Mouse (Mus musculus): ENCODE results near the gene Tubg1. TPM values are rescaled to one million over a fixed set of nuclear protein-coding genes. Genes with fewer than 3 reads are reported as not detected.

The Tubg1 gene
- 145 and 158 TPM in 2 replicates for polyA plus RNA-seq (2016; fragmentation: Nextera tagmentation; extraction: Ambion mirVana)

- H3K27ac ChIP-seq, result peak within 1 kb of the TSS; percentile 89
- under 1% methylated on average over 61 of the region's 61 CpGs for WGBS
- H3K27me3 ChIP-seq (ENCODE audit: low read depth, poor library complexity, severe bottlenecking), result no peaks in the 10 kb centered on the region
- no peaks in the 10 kb centered on the region for H3K9me3 ChIP-seq (replicated peaks)
- H3K4me3 ChIP-seq, result peak within 1 kb of the TSS; percentile 96
- peak; percentile 100 for DNase-seq (ENCODE audit: low spot score)
- H3K4me1 ChIP-seq, result peaks cover 31% of the 10 kb centered on the region
- H3K36me3 ChIP-seq, result peaks cover 59% of the 10 kb centered on the region
These were observed at the start of gene Tubg1, which contains the start of gene Retreg3 for GRCm38 (mm10) chr11:101119761-101120544. Gene Tubg1 (plus strand): TSS chr11:101119938. Gene Retreg3 (minus strand): TSS chr11:101119893.

GRCm38 (mm10) chr11:101070189-101070527, 49.6 kb upstream of the Tubg1 start:
- no peak for DNase-seq (ENCODE audit: low spot score)
- Histone ChIP-seq H3K36me3 (no peaks in the 10 kb centered on the region), H3K27me3 (ENCODE audit: low read depth, poor library complexity, severe bottlenecking) (peaks cover 53% of the 10 kb centered on the region), H3K4me3 (peak overlapping the region; percentile 70), H3K9me3 (replicated peaks) (no peaks in the 10 kb centered on the region), H3K4me1 (peaks cover 16% of the 10 kb centered on the region), H3K27ac (peak overlapping the region; percentile 84)
- under 1% methylated on average over 36 of the region's 36 CpGs for WGBS

- Histone ChIP-seq H3K4me1 (peaks cover 16% of the 10 kb centered on the region), H3K27me3 (ENCODE audit: low read depth, poor library complexity, severe bottlenecking) (peaks cover 56% of the 10 kb centered on the region), H3K27ac (no peak overlapping the region), H3K9me3 (replicated peaks) (no peaks in the 10 kb centered on the region), H3K4me3 (peak overlapping the region; percentile 70), H3K36me3 (no peaks in the 10 kb centered on the region)
- no peak for DNase-seq (ENCODE audit: low spot score)
- WGBS, result 77% methylated on average over 6 of the region's 6 CpGs
These were observed 48.8 kb upstream of the Tubg1 start for GRCm38 (mm10) chr11:101070987-101071386.

- no peaks in the 10 kb centered on the region for H3K36me3 ChIP-seq
- H3K27ac ChIP-seq, result no peak overlapping the region
- H3K4me3 ChIP-seq, result 0 out of 2 replicates have a peak overlapping the region, but pooled peaks have one; percentile 2
- WGBS, result 72% methylated on average over 14 of the region's 14 CpGs
- no peak for DNase-seq (ENCODE audit: low spot score)
- peaks cover 11% of the 10 kb centered on the region for H3K4me1 ChIP-seq
- peaks cover 62% of the 10 kb centered on the region for H3K27me3 ChIP-seq (ENCODE audit: low read depth, poor library complexity, severe bottlenecking)
- no peaks in the 10 kb centered on the region for H3K9me3 ChIP-seq (replicated peaks)
These were observed 47.8 kb upstream of the Tubg1 start for GRCm38 (mm10) chr11:101071810-101072428.

DNA sequence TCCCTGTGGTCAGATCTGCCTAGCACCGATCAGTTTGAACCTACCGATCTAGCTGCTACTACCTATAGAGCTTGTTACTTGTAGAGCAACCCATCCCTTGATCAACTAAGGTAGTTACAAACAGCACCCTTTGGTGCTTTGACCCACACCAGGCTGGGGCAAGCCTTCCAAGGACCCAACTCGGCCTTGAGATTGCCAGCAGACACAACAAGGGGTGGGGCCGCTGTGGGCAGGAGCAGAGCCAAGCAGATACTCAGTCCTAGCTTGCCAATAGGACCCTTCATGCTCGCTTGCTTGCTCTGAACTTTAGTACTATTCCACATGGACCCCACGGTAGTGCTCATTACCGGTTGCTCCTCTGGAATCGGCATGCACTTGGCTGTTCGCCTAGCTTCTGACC, 41.6 kb upstream of the Tubg1 start, which contains the start of gene Hsd17b1:
TSS of gene Hsd17b1 (plus strand) at position 291 of the 400 bp plus-strand sequence.
- no peak for DNase-seq (ENCODE audit: low spot score)
- Histone ChIP-seq H3K36me3 (no peaks in the 10 kb centered on the region), H3K4me1 (peaks cover 13% of the 10 kb centered on the region), H3K9me3 (replicated peaks) (no peaks in the 10 kb centered on the region), H3K4me3 (no peak within 1 kb of the TSS), H3K27ac (no peak within 1 kb of the TSS), H3K27me3 (ENCODE audit: low read depth, poor library complexity, severe bottlenecking) (peaks cover 67% of the 10 kb centered on the region)
- 67% methylated on average over 9 of the region's 9 CpGs for WGBS

- Histone ChIP-seq H3K9me3 (replicated peaks) (no peaks in the 10 kb centered on the region), H3K4me1 (peaks cover 22% of the 10 kb centered on the region), H3K36me3 (peaks cover 6% of the 10 kb centered on the region), H3K27me3 (ENCODE audit: low read depth, poor library complexity, severe bottlenecking) (peaks cover 62% of the 10 kb centered on the region), H3K4me3 (peak overlapping the region; percentile 28), H3K27ac (0 out of 2 replicates have a peak overlapping the region, but pooled peaks have one; percentile 19)
- WGBS, result 1% methylated on average over 27 of the region's 27 CpGs
- no peak for DNase-seq (ENCODE audit: low spot score)
These were observed 40.0 kb upstream of the Tubg1 start for GRCm38 (mm10) chr11:101079746-101080145.

DNA sequence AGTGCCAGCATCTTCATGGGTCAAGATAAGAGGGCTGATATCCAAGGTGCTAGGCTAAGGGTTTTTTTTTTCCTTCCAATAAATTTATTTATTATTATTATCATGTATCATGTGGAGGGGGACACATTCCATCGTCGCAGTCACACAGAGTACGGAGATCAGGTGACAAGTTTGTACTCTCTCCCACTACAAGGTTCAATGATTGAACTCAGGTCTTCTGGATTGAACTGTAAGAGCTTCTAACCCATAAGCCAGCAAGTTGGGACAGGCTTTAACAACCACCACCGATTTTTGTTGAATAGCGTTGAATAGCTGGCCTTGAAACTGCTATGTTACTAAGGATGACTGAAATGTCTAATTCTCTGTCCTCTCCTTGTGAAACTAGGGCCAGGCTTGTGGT, 39.3 kb upstream of the Tubg1 start:
- Histone ChIP-seq H3K27ac (no peak overlapping the region), H3K4me1 (peaks cover 22% of the 10 kb centered on the region), H3K9me3 (replicated peaks) (no peaks in the 10 kb centered on the region), H3K36me3 (peaks cover 13% of the 10 kb centered on the region), H3K27me3 (ENCODE audit: low read depth, poor library complexity, severe bottlenecking) (peaks cover 62% of the 10 kb centered on the region), H3K4me3 (no peak overlapping the region)
- DNase-seq (ENCODE audit: low spot score), result no peak
- WGBS, result 70% methylated on average over 5 of the region's 5 CpGs

GRCm38 (mm10) chr11:101081659-101082058, 38.1 kb upstream of the Tubg1 start:
- WGBS, result 8% methylated on average over 10 of the region's 10 CpGs
- Histone ChIP-seq H3K9me3 (replicated peaks) (no peaks in the 10 kb centered on the region), H3K27me3 (ENCODE audit: low read depth, poor library complexity, severe bottlenecking) (peaks cover 53% of the 10 kb centered on the region), H3K4me3 (peak overlapping the region; percentile 66), H3K4me1 (peaks cover 32% of the 10 kb centered on the region), H3K27ac (peak overlapping the region; percentile 53; the same call in 1 of the 2 replicates), H3K36me3 (peaks cover 22% of the 10 kb centered on the region)
- no peak for DNase-seq (ENCODE audit: low spot score)

DNA sequence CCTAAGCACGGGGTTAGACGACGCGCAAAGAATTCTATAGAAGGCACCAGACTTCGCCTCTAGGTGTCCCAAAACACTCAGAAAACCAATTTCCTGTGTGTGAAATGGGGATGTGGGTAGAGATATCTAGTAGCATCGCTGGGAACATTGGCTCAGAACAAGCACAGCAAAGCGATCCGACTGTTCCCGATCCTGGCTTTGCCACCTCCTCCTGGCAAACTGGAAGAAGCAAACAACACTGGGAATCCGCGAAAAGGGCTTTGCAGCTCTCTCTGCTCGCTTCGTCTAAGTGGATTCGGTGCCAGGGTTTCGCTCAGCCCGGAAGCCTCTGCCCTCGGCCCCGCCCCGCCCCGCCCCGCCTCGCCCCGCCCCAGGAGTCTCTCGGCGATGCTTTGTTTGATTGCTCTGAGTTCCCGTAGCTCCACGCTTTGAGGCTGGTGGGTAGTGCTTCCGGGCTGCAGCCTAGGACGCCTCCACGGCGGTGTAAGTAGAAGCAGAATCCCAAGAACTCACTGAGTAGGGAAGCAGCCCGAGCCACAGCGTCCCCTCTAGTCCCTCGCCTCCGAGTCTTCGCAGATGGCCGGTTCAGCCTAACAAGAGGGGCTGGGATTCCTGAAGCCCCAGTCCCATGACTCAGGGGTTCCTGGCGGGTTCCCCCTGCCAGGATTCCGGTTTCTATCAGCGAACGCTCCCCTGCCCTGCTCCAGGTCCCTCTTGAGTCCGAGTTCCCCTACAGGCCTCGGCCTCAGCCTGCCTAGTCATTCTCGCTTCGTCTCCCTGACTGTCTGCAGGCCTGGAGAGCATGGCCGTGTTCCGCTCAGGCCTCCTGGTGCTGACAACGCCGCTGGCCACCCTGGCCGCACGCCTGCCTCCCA, 37.3 kb upstream of the Tubg1 start, which contains the start of gene Coasy:
TSS of gene Coasy (plus strand) at position 358 of the 875 bp plus-strand sequence.
- peaks cover 45% of the 10 kb centered on the region for H3K27me3 ChIP-seq (ENCODE audit: low read depth, poor library complexity, severe bottlenecking)
- no peaks in the 10 kb centered on the region for H3K9me3 ChIP-seq (replicated peaks)
- peaks cover 36% of the 10 kb centered on the region for H3K4me1 ChIP-seq
- whole genome bisulfite sequencing, result under 1% methylated on average over 51 of the region's 51 CpGs
- H3K27ac ChIP-seq, result peak within 1 kb of the TSS; percentile 87
- H3K36me3 ChIP-seq, result peaks cover 22% of the 10 kb centered on the region
- H3K4me3 ChIP-seq, result peak within 1 kb of the TSS; percentile 66
- peak; percentile 95 for DNase-seq (ENCODE audit: low spot score)

DNA sequence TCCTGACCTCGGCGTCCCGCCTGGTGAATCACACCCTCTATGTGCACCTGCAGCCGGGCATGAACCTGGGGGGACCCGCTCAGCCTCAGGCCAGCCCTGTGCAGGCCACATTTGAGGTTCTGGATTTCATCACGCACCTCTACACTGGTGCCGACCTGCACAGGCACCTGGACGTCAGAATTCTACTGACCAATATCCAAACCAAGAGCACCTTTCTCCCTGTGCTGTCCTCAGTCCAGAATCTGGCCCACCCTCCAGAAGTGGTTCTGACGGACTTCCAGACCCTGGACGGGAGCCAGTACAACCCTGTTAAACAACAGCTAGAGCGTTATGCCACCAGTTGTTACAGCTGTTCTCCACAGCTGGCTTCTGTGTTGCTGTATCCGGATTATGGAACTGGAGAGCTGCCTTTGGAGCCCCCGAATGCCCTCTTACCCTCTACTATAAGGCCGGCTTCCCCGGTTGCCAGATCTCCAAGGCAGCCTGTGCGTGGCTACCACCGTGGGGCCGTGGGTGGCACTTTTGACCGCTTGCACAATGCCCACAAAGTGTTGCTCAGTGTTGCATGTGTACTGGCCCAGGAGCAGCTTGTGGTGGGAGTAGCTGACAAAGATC, 36.5 kb upstream of the Tubg1 start:
- WGBS, result 42% methylated on average over 19 of the region's 19 CpGs
- H3K4me1 ChIP-seq, result peaks cover 43% of the 10 kb centered on the region
- peaks cover 38% of the 10 kb centered on the region for H3K27me3 ChIP-seq (ENCODE audit: low read depth, poor library complexity, severe bottlenecking)
- DNase-seq (ENCODE audit: low spot score), result no peak
- peak overlapping the region; percentile 87 for H3K27ac ChIP-seq
- peak overlapping the region; percentile 66 for H3K4me3 ChIP-seq
- peaks cover 22% of the 10 kb centered on the region for H3K36me3 ChIP-seq
- H3K9me3 ChIP-seq (replicated peaks), result no peaks in the 10 kb centered on the region

DNA sequence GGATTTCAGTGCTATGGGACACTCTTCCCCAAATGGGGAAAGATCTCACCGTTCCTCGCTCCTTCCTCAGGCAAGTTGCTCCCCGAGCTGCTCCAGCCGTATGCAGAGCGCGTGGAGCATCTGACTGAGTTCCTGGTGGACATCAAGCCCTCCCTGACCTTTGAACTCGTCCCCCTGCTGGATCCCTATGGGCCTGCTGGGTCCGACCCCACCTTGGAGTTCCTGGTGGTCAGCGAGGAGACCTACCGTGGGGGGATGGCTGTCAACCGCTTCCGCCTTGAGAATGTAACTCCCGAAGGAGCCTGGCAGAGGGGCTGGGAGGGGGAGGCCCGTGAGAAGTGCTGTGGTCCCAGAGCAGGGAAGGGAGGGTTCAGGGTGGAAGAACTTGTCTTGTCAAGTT, 35.5 kb upstream of the Tubg1 start:
- no peak overlapping the region for H3K27ac ChIP-seq
- DNase-seq (ENCODE audit: low spot score), result no peak
- 83% methylated on average over 14 of the region's 14 CpGs for WGBS
- H3K36me3 ChIP-seq, result peaks cover 31% of the 10 kb centered on the region
- H3K27me3 ChIP-seq (ENCODE audit: low read depth, poor library complexity, severe bottlenecking), result peaks cover 27% of the 10 kb centered on the region
- no peaks in the 10 kb centered on the region for H3K9me3 ChIP-seq (replicated peaks)
- peaks cover 49% of the 10 kb centered on the region for H3K4me1 ChIP-seq
- no peak overlapping the region for H3K4me3 ChIP-seq

DNA sequence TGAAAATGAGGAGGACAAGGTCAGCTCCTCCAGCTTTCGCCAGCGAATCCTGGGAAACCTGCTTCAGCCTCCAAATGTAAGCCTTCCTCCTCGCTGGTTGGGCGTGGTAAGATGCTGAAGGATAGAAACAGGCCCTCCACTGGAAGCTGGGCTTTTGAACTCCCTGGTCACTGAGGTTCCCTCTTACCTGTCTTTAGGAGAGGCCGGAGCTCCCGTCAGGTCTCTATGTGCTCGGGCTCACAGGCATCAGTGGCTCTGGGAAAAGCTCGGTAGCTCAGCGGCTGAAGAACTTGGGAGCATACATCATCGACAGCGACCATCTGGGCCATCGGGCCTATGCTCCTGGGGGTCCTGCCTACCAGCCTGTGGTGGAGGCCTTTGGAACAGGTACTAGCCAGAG, 34.9 kb upstream of the Tubg1 start:
- H3K4me3 ChIP-seq, result no peak overlapping the region
- peaks cover 21% of the 10 kb centered on the region for H3K27me3 ChIP-seq (ENCODE audit: low read depth, poor library complexity, severe bottlenecking)
- no peak overlapping the region for H3K27ac ChIP-seq
- WGBS, result 92% methylated on average over 12 of the region's 12 CpGs
- H3K36me3 ChIP-seq, result peaks cover 36% of the 10 kb centered on the region
- no peaks in the 10 kb centered on the region for H3K9me3 ChIP-seq (replicated peaks)
- no peak for DNase-seq (ENCODE audit: low spot score)
- peaks cover 45% of the 10 kb centered on the region for H3K4me1 ChIP-seq
